Mouse (Mus musculus) embryonic fibroblast, embryonic 13.5 days (primary cell): ENCODE measurements around the gene Tnr.

Source experiments
- CTCF ChIP-seq: IDR thresholded peaks from 2 replicates; pipeline ENCODE4 v1.5.1; 2011; ENCODE audit warnings: mild to moderate bottlenecking, control low read depth, low read length, moderate library complexity, borderline replicate concordance; ENCODE audit not compliant: insufficient read depth
- POLR2A ChIP-seq: IDR thresholded peaks from 2 replicates; pipeline ENCODE4 v1.6.1; 2011; ENCODE audit warnings: low read depth, mild to moderate bottlenecking, control low read depth, low read length, moderate library complexity

- TF ChIP-seq CTCF (no peak), POLR2A (no peak)
These were observed 140.9 kb downstream of the Tnr start for GRCm38 (mm10) chr1:159664496-159664895.
